Mouse (Mus musculus): ENCODE results near the gene Fmnl2.

Fmnl2 gene

DNA sequence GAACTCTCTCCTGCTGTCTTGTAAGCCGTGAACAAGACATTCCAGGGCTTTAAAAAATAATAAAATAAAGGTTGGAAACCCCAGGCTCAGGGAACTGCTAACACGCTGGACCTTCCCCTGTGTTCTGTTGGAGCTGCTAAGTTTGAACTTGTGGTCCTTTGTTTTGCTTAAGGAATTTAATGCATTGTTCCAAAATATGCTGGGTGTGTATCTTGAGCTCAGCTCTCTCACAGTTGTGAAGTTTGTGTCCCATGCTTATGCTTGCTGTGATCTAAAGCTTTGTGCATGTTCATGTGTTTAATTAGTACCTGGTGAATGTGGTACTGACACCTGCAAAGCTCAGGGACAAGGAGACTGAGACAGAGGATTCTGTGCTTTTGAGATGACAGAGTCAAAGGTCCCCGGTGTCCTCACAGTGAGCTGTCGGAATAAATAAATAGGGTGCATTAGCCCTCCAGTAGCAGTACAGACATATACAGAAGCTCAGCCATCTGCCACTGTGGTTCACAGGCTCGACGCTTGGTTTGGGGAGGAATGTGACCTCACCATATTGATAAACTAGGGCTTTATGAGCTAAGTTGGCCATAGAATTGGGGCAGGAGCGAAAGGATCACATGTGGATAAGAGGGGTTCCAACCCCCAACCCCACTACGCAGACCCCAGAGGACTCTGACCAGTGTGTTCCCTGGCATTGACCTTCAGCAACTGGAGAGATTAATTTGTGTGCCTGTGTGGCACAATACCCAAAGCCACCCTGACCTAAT lies 100.3 kb downstream of the Fmnl2 start:
- no peak for DNase-seq (ENCODE audit: low read depth)

DNA sequence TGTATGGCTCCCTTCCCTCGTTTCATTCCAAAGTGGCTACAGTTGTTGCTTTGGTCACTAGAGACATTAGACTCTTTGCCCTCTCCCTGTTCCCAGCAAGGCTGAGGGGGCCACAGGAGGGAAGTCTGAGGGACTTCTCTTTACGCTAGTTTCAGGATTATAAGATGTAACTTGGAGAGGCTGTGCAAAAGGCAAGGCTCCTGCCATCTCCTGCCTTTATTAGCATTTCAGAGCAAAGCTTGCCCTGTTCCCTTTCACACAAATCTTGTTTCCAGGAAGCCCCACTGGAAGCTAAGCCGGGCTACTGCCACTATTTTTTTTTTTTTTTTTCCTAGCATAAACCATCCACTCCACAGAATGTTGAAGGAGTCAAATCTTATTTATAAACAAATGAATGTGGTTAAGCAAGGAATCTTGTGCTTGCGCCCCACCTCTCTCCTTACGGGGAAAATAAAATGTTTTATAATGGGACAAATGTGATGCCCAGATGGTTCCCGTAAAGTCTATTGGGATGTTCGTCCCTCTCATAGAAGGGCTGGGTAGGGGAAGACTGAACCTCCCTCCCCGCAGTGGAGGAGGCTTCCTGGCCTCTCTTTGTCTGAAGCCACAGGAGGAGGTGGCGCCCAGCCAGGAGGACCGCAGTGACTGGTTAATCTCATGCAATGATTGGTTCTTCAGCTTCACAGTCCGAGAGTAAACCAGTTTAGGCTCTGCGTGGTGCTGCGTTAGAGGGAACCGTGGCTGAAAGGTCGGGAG lies 101.1 kb downstream of the Fmnl2 start:
- DNase-seq (ENCODE audit: low read depth) = peak; percentile 83

DNA sequence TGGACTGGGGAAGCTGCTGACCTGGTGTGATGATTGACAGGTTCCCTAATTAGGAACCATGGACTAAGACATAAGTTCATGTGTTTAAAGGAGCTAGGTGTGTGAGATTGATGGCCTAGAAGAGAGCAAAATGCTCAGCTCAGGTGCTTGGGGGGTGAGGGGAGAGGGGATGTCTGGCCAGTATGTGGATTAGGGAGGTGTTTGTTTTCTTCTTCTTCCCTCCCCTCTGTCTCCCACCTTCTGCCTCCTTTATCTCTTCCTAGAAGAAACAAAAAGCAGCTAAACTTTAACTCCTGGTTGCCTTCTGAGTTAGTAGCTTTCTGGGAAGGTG lies 101.6 kb downstream of the Fmnl2 start:
- DNase-seq (ENCODE audit: low read depth) = no peak

DNA sequence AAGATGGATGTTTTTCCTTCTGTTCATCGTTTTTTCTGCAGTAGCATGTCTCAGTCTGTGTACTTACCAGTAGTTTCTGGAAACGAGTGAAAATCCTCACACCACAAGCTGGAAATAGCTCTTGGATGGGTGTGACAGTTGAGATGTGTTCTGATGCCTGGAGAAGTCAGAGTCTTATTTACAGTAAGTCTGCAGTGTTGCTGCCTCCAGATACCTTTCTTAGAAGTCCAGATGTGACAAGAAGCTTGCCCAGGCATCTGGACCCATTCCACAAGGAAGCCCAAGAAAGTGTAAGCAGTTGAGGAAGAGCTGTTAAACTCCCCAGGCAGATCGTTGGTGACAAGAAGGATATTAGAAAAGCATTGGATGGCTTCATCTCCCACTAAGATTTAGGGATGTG lies 102.3 kb downstream of the Fmnl2 start:
- DNase-seq (ENCODE audit: low read depth) = no peak

DNA sequence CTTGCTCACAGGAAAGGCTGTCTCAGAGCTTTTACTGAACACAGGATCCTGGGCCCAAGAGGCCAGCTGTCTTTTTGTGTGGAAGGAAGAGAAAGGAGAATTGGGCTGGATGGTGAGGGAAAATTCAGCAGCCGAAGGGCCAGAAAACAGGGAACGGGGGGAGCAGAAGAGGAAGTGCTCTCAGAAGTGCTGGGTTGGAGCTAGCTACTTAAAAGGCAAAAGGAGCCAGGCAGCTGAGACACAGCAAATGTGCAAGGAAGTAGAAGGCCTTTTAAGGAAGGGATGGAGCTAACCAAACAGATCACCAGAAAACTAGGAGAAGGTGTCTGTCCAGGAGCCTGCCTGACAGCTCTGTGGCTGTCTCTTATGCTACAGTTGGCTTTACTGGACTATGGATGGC lies 103.0 kb downstream of the Fmnl2 start:
- DNase-seq (ENCODE audit: low read depth) = no peak

DNA sequence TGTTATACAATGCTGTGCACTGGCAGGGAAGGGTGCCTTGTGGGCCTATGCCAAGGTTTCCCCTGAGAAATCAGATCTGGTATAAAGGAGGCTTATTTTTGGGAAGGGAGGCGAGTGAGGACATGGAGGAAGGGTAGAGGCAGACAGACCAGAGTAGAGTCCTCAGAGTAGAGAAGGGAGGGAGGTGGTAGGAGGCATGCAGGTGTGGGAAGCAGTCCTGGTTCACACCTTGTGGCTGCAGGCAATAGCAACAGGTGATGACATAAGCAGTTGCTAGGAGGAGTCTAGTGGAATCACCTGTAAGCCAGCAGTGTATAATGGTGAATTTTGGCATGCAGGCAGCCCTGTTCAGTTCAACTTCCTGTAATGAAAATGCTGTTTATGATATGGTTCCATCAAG lies 105.8 kb downstream of the Fmnl2 start:
- DNase-seq (ENCODE audit: low read depth) = no peak

DNA sequence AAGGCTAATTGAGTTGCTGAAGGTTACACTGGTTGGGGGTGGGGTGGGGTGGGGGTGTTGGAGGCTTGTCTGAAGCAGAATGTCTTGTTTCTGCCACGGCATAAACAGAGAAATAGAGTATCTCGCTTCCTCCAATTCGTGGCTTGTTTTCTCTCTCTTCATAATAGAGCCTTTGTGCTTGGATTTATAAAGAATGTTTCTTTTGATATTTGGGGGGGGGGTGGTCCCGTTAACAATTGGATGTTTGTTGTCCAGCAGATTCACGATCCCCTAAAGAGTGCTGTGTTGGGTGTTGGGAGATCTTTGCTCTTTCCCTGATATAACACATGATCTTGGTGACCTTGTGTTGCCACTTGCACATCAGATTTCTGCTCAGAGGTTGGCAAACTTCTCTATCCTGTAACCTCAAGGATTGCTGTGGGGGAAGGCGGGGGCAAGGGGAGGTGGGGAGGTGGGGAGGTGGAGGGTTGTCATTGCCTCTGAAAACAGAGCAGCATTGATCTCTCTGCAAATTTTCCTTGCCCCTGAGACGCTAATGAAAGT lies 106.8 kb downstream of the Fmnl2 start:
- DNase-seq (ENCODE audit: low read depth) = no peak

DNA sequence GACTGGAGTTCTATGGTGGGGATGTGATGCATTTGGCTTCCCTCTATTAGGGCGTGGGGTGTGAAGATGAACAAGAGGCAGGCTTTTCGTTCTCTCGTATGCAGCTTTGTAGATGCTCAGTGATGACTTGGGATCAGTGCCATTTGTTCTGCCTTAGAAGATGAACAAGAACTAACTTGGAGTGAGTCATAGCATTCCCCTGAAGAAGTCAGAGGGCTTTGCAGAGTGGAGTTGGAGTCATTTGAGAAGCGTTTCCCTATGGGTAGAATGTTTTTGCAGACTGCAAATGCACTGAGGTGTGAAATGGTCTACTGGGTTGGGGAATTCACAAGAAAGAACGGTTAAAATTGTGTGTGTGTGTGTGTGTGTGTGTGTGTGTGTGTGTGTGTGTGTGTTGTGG lies 108.6 kb downstream of the Fmnl2 start:
- peak; percentile 85 for DNase-seq (ENCODE audit: low read depth)

DNA sequence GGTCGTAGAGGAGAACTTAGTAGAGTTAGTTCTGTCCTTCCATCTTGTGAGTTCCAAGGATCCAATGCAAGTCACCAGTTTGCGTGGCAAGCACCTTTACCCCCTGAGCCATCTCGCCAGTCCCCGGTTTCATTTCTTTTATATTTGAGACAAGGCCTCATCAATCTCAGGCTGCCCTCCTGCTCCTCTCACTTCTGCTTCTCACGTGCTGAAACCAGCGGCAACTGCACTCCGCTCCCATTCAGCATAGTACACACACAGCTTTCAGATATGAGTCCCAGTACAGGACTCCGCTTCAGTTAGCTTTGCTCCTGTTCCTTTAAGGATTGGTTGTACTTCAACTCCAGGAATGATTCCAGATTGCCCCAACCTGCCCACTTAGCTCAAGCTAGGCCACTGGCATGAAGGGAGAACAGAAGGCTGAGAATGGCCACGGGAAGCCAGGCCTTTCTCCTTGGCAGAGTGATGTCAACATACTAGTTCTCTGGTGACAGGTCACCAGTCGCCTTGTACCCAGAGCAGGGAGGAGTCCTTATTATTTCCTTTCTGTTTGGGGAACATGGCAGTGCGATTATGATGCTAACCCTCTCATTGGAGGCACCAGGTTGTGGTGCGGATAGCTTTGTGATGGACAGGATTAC lies 109.3 kb downstream of the Fmnl2 start:
- no peak for DNase-seq (ENCODE audit: low read depth)

DNA sequence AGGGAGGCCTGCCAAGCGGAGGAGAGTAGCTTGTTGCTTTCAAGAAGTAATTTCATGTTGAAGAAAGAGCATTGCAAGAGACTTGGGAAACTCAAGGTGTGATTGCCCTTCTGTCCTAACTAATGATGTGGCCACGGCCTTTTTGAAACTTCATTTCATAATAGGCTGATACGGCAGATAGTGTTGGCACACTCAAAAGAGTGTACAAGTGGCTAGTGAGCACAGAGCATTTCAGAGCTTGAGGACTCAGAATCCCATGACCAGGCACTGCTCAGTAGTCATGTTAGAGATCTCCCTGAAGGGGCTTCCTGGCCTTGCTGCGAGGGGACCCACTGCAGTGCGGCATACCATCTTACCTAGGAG lies 109.8 kb downstream of the Fmnl2 start:
- no peak for DNase-seq (ENCODE audit: low read depth)

DNA sequence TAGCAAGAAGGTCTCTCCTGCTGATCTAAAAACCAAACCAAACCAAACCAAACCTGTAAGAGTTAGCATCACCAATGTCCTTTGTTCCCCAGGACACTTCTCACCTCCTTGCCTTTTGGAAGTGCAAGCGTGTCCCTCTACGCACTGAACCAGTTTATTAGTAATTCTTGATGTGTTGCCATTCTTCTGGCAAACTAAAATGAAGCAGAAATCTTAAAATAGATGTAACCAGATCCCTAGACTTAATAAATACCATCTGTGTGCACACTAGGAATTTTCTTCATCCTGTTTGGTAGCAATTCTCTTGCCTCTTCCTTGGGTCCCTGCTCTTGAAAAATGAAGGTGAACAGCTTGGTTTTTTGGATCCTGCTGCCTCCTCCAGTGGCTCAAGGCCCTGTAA lies 111.2 kb downstream of the Fmnl2 start:
- peak; percentile 80 for DNase-seq (ENCODE audit: low read depth)

DNA sequence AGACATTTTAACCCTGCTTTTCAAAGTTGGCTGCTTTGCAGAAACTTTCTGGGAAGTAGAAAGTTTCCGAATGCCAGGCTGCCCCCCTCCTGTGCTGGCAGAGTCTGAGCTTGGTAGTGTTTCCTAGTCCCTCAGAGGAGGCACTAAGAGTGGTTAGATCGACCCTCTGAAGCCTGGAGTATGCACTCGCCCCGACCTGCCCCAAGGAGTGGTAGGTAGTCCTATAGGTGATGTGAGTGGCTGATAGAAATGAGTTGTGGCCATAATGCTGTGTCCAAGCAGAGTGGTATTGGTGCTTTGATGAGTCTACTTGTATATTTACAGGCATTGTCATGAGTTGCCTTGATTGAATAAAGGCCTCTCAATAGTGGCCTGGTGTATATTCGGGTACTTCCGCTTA lies 116.4 kb downstream of the Fmnl2 start:
- no peak for DNase-seq (ENCODE audit: low read depth)

DNA sequence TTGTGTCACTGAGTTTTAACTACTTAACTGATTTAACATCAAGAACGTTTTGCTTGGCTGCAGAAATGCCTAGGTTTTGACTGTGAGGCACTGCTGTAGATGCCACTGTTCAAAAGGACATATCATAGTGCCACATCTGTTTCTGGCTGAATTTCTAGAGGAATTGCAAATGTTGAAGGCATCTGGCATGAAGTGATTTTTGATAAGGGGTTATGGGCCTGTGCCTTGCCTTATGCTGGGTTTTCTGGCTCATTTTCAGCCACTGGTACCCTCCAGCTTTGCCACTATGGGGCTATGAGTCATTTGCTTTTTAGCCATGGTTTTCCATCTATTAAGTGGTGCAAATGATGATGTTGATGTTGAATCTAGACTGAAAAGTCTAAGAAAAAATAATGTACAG lies 117.1 kb downstream of the Fmnl2 start:
- DNase-seq (ENCODE audit: low read depth) = no peak

DNA sequence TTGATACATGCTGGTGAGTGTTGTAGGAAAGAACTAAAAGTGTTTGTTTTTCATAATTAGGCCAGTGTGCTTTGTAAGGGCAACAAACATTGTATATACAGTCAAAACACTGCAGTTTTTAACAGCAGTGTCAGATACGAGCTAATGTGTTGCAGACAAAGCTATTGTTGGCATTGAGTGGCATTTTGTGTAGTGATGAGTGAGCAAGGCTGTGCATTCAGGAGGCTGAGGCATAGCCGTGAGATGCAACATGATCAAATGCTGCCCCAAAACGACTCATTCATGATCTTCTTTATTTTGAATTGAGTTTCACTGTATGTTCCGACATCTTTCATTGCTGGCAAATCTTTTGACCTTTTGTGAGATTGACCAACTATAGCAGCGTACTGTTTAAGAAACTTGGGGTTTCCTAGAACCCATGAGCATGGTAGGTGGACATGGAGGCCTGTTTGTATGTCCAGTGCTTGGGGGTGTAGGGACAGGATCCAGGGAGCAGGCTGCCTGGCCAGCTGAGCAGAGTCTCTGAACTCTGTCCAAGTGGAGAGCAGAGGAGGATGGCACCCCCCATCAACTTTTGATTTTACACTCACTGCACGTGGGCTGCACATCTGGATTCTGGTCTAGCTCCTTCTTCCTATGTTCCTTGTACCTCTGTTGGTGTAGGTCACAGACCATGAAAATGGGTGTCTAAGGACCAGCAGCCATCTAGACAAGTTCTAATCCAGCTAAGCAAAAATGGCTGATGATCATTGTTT lies 120.4 kb downstream of the Fmnl2 start:
- DNase-seq (ENCODE audit: low read depth) = no peak

DNA sequence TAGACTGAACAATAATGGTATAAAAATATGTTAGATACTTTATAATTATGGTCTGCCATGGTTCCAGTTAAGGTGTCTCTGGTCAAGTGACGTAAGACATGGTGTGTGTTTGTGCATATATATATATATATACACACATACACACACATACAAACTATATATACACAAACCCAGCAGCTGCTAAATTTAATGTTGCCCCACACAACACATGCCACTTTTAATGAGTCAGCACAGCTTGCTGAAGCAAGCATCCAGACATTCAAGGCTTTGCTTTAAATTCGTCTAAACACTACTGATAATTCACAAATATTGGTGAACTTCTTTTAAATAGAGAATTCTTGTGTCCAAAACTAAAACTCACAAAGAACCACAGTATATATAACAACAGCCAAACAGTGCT lies 121.1 kb downstream of the Fmnl2 start:
- no peak for DNase-seq (ENCODE audit: low read depth)

DNA sequence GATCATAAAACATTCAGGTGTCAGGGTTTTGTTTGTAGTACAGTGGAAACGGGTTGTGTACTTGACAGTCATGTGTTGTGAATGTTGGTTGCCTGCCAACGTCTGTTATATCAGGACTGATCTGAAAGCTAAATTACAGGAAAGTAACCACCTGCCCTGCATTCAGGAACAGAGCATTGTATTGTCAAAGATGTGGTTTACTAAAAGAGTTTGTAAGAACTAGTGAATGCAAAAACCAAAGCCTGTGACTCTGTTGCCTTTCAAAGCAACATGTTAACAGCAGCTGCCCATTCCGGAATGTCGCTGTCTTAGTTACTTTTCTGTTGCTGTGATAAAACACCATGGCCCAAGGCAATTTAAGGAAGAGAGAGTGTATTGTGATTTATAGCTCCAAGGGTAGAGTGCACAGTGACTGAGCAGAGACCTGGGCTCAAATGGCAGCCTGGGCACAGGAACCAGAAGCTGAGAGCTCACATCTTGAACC lies 121.7 kb downstream of the Fmnl2 start:
- peak; percentile 73 for DNase-seq (ENCODE audit: low read depth)

DNA sequence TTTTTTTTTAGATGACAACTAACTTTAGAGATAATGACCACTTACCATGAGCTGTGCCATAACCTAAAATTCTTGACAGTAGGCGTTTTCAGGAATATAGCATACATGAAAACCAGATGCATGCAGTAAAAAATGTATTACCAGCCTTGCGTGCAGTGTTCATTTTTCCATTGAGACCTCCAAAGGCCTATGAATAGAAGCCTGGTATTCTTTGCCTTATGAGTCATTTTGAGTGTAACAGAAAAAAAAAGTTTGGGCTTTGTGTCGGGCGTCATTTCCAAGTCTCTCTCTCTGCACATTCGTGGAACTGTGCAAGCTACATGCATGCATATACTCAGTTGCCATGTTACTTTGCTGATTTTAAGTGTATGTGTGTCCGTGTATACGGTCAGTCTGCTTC lies 123.5 kb downstream of the Fmnl2 start:
- DNase-seq (ENCODE audit: low read depth) = peak; percentile 79

DNA sequence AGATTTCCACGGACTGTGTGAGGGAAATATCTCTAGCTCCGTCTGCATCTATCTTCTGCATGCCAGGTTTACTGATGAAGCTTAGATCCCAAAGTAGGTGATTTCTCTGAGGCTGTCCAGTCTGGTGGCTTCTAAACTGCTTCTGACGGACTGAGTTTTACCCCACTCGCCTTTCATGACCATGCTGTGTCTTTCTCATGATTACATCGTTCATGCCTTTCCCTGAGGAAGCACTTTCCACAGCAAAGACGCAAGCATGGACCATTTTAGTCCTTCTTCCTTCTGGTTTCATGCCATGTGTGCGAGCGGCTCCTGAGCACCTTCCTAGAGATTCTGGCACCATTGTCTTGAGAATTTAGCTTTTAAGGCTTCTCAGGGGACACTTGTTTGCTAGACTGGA lies 123.9 kb downstream of the Fmnl2 start:
- DNase-seq (ENCODE audit: low read depth) = no peak

DNA sequence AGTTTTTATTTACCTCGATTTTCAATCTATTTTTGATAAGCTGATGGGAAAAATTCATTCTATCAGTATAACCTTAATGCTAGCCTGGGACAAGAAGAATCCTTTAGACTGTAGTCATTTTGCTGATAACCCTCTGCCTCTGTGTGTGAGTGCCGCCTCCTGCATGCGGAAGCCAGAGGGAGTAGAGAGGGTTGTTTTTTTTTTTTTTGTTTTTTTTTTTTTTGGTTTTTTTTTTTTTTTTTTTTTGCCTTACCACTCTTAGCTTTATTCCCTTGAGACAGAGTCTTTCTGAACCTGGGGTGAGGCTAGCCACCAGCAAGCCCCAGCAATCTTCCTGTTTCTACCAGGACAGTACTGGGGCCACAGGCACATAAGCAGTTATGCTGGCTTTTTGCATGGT lies 124.8 kb downstream of the Fmnl2 start:
- no peak for DNase-seq (ENCODE audit: low read depth)

DNA sequence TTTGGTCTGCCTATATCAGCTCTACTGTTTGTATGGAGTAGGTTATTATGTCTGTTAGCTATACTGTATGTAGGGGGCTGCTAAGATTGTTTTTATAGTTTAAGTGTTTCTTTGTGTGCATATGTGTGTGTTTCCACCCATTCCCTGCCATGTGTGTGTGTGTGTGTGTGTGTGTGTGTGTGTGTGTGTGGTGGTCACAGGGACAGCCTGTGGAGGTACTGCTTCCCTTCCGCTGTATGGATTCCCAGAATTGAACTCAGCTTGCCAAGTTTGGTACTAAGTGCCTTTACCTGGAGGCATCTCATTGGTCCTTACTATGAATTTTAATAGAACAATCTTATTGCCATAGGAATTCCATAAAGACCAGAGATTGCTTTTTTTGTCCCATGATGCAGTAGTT lies 126.9 kb downstream of the Fmnl2 start:
- no peak for DNase-seq (ENCODE audit: low read depth)

DNA sequence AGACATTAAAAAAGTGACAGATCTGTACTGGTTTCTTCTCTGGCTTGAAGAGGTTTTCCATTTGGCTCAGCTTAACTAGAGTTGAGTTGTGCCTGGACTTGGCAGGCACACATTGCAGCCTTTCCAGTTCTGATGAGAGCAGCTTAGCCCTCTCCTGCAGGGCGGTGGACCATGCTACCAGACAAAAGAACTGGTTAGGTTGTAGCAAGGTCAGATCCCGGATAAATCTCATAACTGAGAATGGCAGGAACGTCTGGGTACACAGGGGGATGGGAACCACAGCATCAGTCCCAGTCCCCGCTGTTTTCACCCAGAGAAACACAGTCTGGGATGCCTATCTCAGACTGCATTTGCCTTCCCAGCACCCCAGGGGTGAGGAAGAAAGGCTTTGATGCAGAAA lies 127.5 kb downstream of the Fmnl2 start:
- DNase-seq (ENCODE audit: low read depth) = peak; percentile 50

DNA sequence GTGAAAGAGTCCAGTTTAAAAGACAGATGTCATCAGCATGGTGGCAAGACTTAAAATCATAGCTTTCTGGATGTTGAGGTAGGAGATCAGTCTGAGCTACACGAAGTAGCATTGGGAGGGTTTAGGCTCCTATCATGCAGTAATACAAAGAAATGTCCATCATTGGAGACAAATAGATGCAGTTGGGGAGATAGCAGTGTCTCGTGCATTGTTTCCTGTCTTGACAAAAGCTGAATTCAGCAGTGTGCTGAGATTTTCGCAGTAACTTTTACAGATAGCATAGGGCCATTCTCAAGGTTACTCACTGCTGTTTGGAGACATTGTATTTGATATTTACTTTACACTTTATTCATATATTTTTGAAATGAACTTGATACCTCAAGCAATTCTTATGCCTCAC lies 128.7 kb downstream of the Fmnl2 start:
- DNase-seq (ENCODE audit: low read depth) = no peak
